Comparison of ENCODE assay signal across 7 mouse cellular contexts in the genomic region with DNA sequence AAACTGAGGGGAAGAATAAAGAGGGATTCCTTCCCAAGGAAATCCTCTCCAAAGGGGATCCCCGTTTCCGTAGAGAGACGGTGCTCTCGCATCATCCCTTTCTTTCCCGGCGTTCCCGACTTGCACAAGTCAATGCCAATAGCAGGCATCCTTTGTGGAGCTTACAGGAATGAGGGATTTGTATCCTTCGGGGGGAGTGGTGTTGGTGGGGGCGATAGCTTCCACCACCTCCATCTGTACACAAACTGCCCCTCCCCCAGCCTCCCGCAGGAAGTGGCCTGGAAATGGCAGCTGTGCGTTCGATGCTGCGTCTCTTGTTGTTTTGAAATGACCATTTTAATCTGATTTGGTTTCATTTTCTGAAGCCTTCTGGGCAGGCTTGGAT. TPM values are rescaled to one million over a fixed set of nuclear protein-coding genes. Genes with fewer than 3 reads are reported as not detected.
DNase-seq lines count a peak whose midpoint lies in the region; ATAC-seq and TF ChIP-seq lines count a peak whose summit lies in the region.

No protein-coding gene starts in this region.

- H3K4me2 ChIP-seq in forebrain, embryonic 16.5 days (ENCODE audit: low read length), result peak overlapping the region; percentile 47
- peak overlapping the region; percentile 72 for H3K4me2 ChIP-seq in hindbrain, embryonic 13.5 days

- H3K27ac ChIP-seq in brown adipose tissue, adult 24 weeks (replicated peaks; ENCODE audit: low read depth, low read length), result peak overlapping the region; percentile 23
- H3K27ac ChIP-seq in forebrain, embryonic 16.5 days (ENCODE audit: low read length), result peak overlapping the region; percentile 78
- peak overlapping the region; percentile 88 for H3K27ac ChIP-seq in hindbrain, embryonic 13.5 days
- peak overlapping the region; percentile 47 for H3K27ac ChIP-seq in small intestine, adult 2 months (ENCODE audit: insufficient read depth, low read depth, low read length)

- H3K36me3 ChIP-seq in forebrain, embryonic 16.5 days (ENCODE audit: control insufficient read depth, insufficient read depth), result no peaks in the 10 kb centered on the region
- no peaks in the 10 kb centered on the region for H3K36me3 ChIP-seq in hindbrain, embryonic 13.5 days
- peaks cover 1% of the 10 kb centered on the region; the same call in 1 of the 2 replicates for H3K36me3 ChIP-seq in small intestine, adult 2 months (ENCODE audit: control insufficient read depth, insufficient read depth, low read length)

- TF ChIP-seq POLR2A in small intestine, adult 2 months (IDR thresholded peaks at IDR 0.05; ENCODE audit: low read depth, low read length), result no peak; the same call in 1 of the 2 replicates

- H3K4me1 ChIP-seq in brown adipose tissue, adult 24 weeks (ENCODE audit: control insufficient read depth, insufficient read depth, insufficient read length, low read length), result peaks cover 16% of the 10 kb centered on the region
- peaks cover 30% of the 10 kb centered on the region for H3K4me1 ChIP-seq in forebrain, embryonic 16.5 days (replicated peaks; ENCODE audit: control insufficient read depth, insufficient read depth, low read length)
- H3K4me1 ChIP-seq in hindbrain, embryonic 13.5 days (replicated peaks), result peaks cover 38% of the 10 kb centered on the region
- H3K4me1 ChIP-seq in small intestine, adult 2 months (ENCODE audit: control insufficient read depth, insufficient read depth, insufficient read length, low read length), result peaks cover 11% of the 10 kb centered on the region; the same call in 1 of the 2 replicates

- H3K9ac ChIP-seq in forebrain, embryonic 16.5 days (replicated peaks; ENCODE audit: low read depth, low read length), result peak overlapping the region; percentile 86
- H3K9ac ChIP-seq in hindbrain, embryonic 13.5 days, result peak overlapping the region; percentile 96

- no peak for TF ChIP-seq CTCF in small intestine, adult 2 months (IDR thresholded peaks at IDR 0.05; ENCODE audit: extremely low read depth, insufficient read length, insufficient replicate concordance, low read depth, low read length)

- ATAC-seq in forebrain, embryonic 16.5 days, result peak; percentile 4; the same call in 1 of the 2 replicates
- no peak for ATAC-seq in hindbrain, embryonic 13.5 days (ENCODE audit: low FRiP score)

- intact Hi-C loops in left cerebral cortex, postnatal 14 days (cut with DNase I), result loop anchor here (5.0 kb wide), 2 partner anchors 35 to 80 kb away; no protein-coding TSS in a partner anchor

- H3K4me3 ChIP-seq in brown adipose tissue, adult 24 weeks (ENCODE audit: insufficient read depth, low read depth, low read length), result peak overlapping the region; percentile 60
- peak overlapping the region; percentile 98 for H3K4me3 ChIP-seq in forebrain, embryonic 16.5 days (replicated peaks; ENCODE audit: low read length)
- peak overlapping the region; percentile 99 for H3K4me3 ChIP-seq in hindbrain, embryonic 13.5 days
- peak overlapping the region; percentile 95 for H3K4me3 ChIP-seq in small intestine, adult 2 months (ENCODE audit: low read depth, low read length)

- H3K27me3 ChIP-seq in forebrain, embryonic 16.5 days (replicated peaks; ENCODE audit: control insufficient read depth, insufficient read depth, low read length), result no peaks in the 10 kb centered on the region
- no peaks in the 10 kb centered on the region for H3K27me3 ChIP-seq in hindbrain, embryonic 13.5 days
- no peaks in the 10 kb centered on the region for H3K27me3 ChIP-seq in small intestine, adult 2 months (ENCODE audit: control insufficient read depth, insufficient read depth, low read length)

- peak; percentile 83 for DNase-seq in MN1 (ENCODE audit: low spot score)
- peak; percentile 47 to 62 for DNase-seq in left cerebral cortex, postnatal 14 days (ENCODE audit: low spot score in 2 of 2)
- DNase-seq in mesoderm, embryonic 11.5 days (ENCODE audit: low read depth, low spot score), result peak; percentile 47

- H3K9me3 ChIP-seq in forebrain, embryonic 16.5 days (ENCODE audit: control insufficient read depth, low read length), result no peaks in the 10 kb centered on the region
- H3K9me3 ChIP-seq in hindbrain, embryonic 13.5 days, result no peaks in the 10 kb centered on the region

- under 1% methylated on average over 13 of the region's 13 CpGs for WGBS in forebrain, embryonic 16.5 days
- WGBS in hindbrain, embryonic 13.5 days, result 0% methylated on average over 13 of the region's 13 CpGs
- WGBS in small intestine, adult 2 months, result under 1% methylated on average over 13 of the region's 13 CpGs

RNA-seq across cellular contexts. Expression of a gene that starts 6.2 kb away (rescaled TPM):
- polyA plus RNA-seq in brown adipose tissue, adult 24 weeks (2012; ENCODE audit: insufficient read depth, insufficient read length, missing spikeins), result 15.1 and 16.0 TPM in 2 replicates
- 8.4 and 10.0 TPM in 2 replicates for polyA plus RNA-seq in forebrain, embryonic 16.5 days (2015; fragmentation: Nextera tagmentation; extraction: Ambion mirVana)
- 12.6 and 13.4 TPM in 2 replicates for polyA plus RNA-seq in hindbrain, embryonic 13.5 days (2015; fragmentation: Nextera tagmentation; extraction: Ambion mirVana)
- total RNA-seq in left cerebral cortex, postnatal 14 days (2021), result 10 to 100 TPM; 30.6 to 32.4 TPM
- 14.1 and 30.8 TPM in 2 replicates for polyA plus RNA-seq in small intestine, adult 2 months (2012; rRNA removed)

RNA-seq across cellular contexts. Expression of a gene that starts 14.5 kb away (rescaled TPM):
- polyA plus RNA-seq in brown adipose tissue, adult 24 weeks (2012; ENCODE audit: insufficient read depth, insufficient read length, missing spikeins), result 9,036 and 9,352 TPM in 2 replicates
- polyA plus RNA-seq in forebrain, embryonic 16.5 days (2015; fragmentation: Nextera tagmentation; extraction: Ambion mirVana), result 2,097 and 2,145 TPM in 2 replicates
- polyA plus RNA-seq in hindbrain, embryonic 13.5 days (2015; fragmentation: Nextera tagmentation; extraction: Ambion mirVana), result 2,105 and 2,130 TPM in 2 replicates
- total RNA-seq in left cerebral cortex, postnatal 14 days (2021), result 1,000 to 10,000 TPM; 1,697 to 1,804 TPM
- 4,528 and 5,521 TPM in 2 replicates for polyA plus RNA-seq in small intestine, adult 2 months (2012; rRNA removed)

RNA-seq across cellular contexts. Expression of a gene that starts 38.8 kb away (rescaled TPM):
- polyA plus RNA-seq in brown adipose tissue, adult 24 weeks (2012; ENCODE audit: insufficient read depth, insufficient read length, missing spikeins), result 107 and 147 TPM in 2 replicates
- polyA plus RNA-seq in forebrain, embryonic 16.5 days (2015; fragmentation: Nextera tagmentation; extraction: Ambion mirVana), result 395 and 436 TPM in 2 replicates
- 440 and 454 TPM in 2 replicates for polyA plus RNA-seq in hindbrain, embryonic 13.5 days (2015; fragmentation: Nextera tagmentation; extraction: Ambion mirVana)
- 100 to 1,000 TPM; 131 to 134 TPM for total RNA-seq in left cerebral cortex, postnatal 14 days (2021)
- polyA plus RNA-seq in small intestine, adult 2 months (2012; rRNA removed), result 27.7 and 38.1 TPM in 2 replicates

Comparison
In these comparisons a context has a peak if more than half of its experiments do, and no peak if none do; other contexts are left out.
1. H3K27ac ChIP-seq: peak in every context shown above with its lines; median percentile 88 in hindbrain, embryonic 13.5 days; 78 in forebrain, embryonic 16.5 days; 47 in small intestine, adult 2 months; 23 in brown adipose tissue, adult 24 weeks.